Mouse (Mus musculus) midbrain, postnatal 0 days (tissue): ENCODE measurements around the gene Ddx5. TPM values are rescaled to one million over a fixed set of nuclear protein-coding genes. Genes with fewer than 3 reads are reported as not detected.

Source experiments
- ATAC-seq: fragments of 200-750 bp; cut with Nextera tagmentation; 2 replicates; pipeline ENCODE4 v1.8.0; 2017; ENCODE audit warnings: moderate number of reproducible peaks, mild to moderate bottlenecking, moderate TSS enrichment, moderate library complexity; ENCODE audit not compliant: low FRiP score
- DNase-seq: peaks from one replicate; pipeline ENCODE4 v3.0.0-alpha.2; 2015; ENCODE audit warnings: low spot score
- H3K27ac ChIP-seq: fragments of 300-500 bp; sonication (generic); 2 replicates; pipeline ENCODE4 v1.5.1; 2014; ENCODE audit warnings: low read depth, mild to moderate bottlenecking, low read length, mixed read lengths
- H3K27me3 ChIP-seq: fragments of 300-500 bp; sonication (generic); 2 replicates; pipeline ENCODE4 v1.6.1; 2014; ENCODE audit warnings: low read length, control low read depth, mixed read lengths; ENCODE audit not compliant: insufficient read depth
- H3K36me3 ChIP-seq: fragments of 300-500 bp; sonication (generic); 2 replicates; pipeline ENCODE4 v1.6.1; 2014; ENCODE audit warnings: low read length, control low read depth, mixed read lengths; ENCODE audit not compliant: insufficient read depth
- H3K4me1 ChIP-seq: fragments of 300-500 bp; sonication (generic); 2 replicates; pipeline ENCODE4 v1.6.1; 2014; ENCODE audit warnings: mild to moderate bottlenecking, control low read depth, antibody characterized with exemption, low read length, mixed read lengths; ENCODE audit not compliant: insufficient read depth
- H3K4me2 ChIP-seq: fragments of 300-500 bp; sonication (generic); 2 replicates; pipeline ENCODE4 v1.6.1; 2014; ENCODE audit warnings: low read depth, mild to moderate bottlenecking, low read length, mixed read lengths; ENCODE audit not compliant: poor library complexity, severe bottlenecking
- H3K4me3 ChIP-seq: fragments of 300-500 bp; sonication (generic); 2 replicates; pipeline ENCODE4 v1.5.1; 2014; ENCODE audit warnings: low read depth, mild to moderate bottlenecking, low read length, moderate library complexity
- H3K9ac ChIP-seq: fragments of 300-500 bp; sonication (generic); replicated peaks from 2 replicates; pipeline ENCODE4 v1.6.1; 2014; ENCODE audit warnings: mild to moderate bottlenecking, low read length, moderate library complexity, mixed read lengths; ENCODE audit not compliant: poor library complexity, severe bottlenecking
- H3K9me3 ChIP-seq: fragments of 300-500 bp; sonication (generic); 2 replicates; pipeline ENCODE4 v1.6.1; 2016; ENCODE audit warnings: low read length, control low read depth
- CTCF ChIP-seq: IDR thresholded peaks from 2 replicates; pipeline ENCODE4 v1.5.1; 2016; ENCODE audit warnings: antibody characterized with exemption, mild to moderate bottlenecking
- WGBS: fragments of 180-500 bp; shearing (Covaris S2); extraction: QIAGEN DNeasy Blood & Tissue Kit; methylation state at CpG from one replicate; pipeline ENCODE4 v1.1.7; 2014; 5-methylcytosine and 5-hydroxymethylcytosine counted together
- polyA plus RNA-seq: library from polyadenylated mRNA; unstranded; fragments of >200 nt; fragmentation: Nextera tagmentation; extraction: Ambion mirVana; gene quantifications from 2 replicates; pipeline ENCODE4 v1.2.1, GENCODE M21; 2015
- total RNA-seq: library from RNA; depleted of rRNA; stranded (reverse); fragments of >200 nt; gene quantifications from 2 replicates; pipeline ENCODE4 v1.2.3, GENCODE M21; 2014

Ddx5 gene
- total and polyA plus RNA-seq, 2 experiments from 2014 or later: 301 to 408 TPM

DNA sequence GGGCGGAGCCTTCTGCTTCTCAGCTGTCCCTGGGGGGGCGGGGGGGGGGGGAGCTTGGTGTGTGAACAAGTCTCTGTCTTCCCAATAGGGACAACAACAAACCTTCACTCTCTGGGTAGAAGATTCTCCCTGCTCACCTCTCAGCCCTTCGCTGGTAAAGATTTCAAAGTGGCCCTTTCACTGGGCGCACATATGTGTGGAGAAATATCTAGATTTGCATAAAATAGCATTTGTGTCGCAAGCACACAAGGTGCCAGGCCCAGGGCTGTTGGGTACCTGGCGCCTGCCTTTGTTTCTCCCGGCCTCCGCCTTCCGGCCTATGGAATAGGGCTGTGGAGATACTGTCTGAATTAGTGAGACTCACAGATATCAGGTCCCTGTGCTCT, 26.2 kb downstream of the Ddx5 start:
- H3K36me3 ChIP-seq: peaks cover 6% of the 10 kb centered on the region
- no peaks in the 10 kb centered on the region for H3K27me3 ChIP-seq

DNA sequence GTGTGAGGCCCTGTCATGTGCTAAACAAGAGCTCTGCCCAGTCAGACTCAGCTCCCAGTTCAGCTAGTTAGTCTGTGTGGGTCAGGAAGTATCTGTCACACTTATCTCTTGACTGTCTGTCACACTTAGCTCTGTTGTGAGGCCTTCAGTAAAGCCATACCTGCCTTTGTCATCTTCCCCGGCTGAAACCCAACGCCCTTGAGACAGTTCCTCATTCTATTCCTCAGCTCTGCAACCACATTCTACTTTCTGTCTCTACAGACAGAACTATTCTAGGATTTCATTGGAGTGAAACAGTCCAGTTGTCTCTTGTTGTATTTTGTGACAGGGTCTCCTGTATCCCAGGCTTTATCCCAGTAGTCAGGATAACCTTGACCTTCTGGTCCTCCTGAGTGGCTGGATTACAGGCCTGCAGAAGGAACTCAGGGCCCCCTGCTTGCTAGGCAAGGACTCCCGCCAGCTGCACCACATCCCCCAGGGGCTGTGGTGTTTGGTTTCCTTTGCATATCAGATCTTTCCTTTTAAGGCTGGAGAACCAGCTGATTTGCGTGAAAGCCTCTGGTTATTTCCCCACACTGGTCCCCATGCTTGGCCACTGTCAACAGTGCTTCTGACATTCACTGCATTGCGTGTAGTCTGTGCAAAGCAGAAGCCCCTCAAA, 26.7 kb downstream of the Ddx5 start:
- Histone ChIP-seq H3K9me3 (no peaks in the 10 kb centered on the region), H3K4me2 (no peak overlapping the region), H3K36me3 (peaks cover 5% of the 10 kb centered on the region; the same call in 1 of the 2 replicates), H3K27me3 (no peaks in the 10 kb centered on the region), H3K4me1 (no peaks in the 10 kb centered on the region), H3K27ac (no peak overlapping the region), H3K4me3 (no peak overlapping the region), H3K9ac (no peak overlapping the region)
- no peak for TF ChIP-seq CTCF
- ATAC-seq (no peak), DNase-seq (no peak)
- 49% methylated on average over 5 of the region's 5 CpGs for WGBS

More for the DNA sequence above, 26.2 kb downstream of the Ddx5 start:
- H3K9me3 ChIP-seq: no peaks in the 10 kb centered on the region
- DNase-seq: no peak
- H3K4me3 ChIP-seq: no peak overlapping the region
- H3K4me2 ChIP-seq: no peak overlapping the region
- WGBS: 75% methylated on average over 9 of the region's 9 CpGs
- no peak overlapping the region for H3K27ac ChIP-seq
- no peak for TF ChIP-seq CTCF
- H3K4me1 ChIP-seq: no peaks in the 10 kb centered on the region
- no peak for ATAC-seq
- no peak overlapping the region for H3K9ac ChIP-seq

DNA sequence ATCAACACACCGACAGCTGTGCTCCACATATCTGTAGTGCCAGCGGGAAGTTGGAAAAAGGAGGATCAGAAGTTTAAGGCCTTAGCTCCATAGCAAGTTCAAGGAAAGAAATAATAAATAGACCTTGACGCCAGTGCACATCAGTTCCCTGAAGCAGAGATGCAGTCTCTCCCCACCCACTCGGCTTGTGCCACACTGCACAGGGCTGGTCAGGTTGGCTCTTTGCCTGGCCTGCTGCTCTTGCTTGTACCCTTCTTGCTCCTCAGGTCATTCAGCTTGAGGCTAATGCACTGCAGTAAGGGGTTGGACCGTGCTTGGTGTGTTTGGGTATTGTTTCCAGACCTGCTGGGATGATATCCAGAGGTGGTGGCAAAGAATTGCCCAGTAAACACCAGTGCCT, 28.5 kb downstream of the Ddx5 start:
- WGBS: 91% methylated on average over 5 of the region's 5 CpGs
- Histone ChIP-seq H3K9ac (no peak overlapping the region), H3K9me3 (no peaks in the 10 kb centered on the region), H3K36me3 (peaks cover 2% of the 10 kb centered on the region; the same call in 1 of the 2 replicates), H3K4me3 (no peak overlapping the region), H3K27ac (no peak overlapping the region), H3K27me3 (no peaks in the 10 kb centered on the region), H3K4me1 (no peaks in the 10 kb centered on the region), H3K4me2 (no peak overlapping the region)
- no peak for ATAC-seq
- no peak for DNase-seq
- TF ChIP-seq CTCF: no peak

DNA sequence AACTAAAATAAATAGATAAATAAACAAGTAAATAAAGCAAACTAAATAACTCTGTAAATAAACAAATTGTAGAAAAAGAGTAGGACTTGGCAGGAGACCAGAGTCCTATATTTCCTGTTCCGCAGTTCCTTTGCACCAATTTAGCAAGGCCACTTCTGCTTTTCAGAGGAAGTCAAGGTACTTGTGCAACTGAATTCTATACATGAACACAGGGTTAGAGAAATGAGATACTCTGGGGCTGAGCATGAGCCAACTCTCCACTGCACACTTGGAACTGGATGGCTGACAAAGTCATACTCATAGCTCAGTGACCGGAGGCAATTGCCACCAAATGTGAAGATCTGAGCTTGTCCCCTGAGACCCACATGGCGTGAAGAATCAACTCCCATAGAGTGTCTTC, 30.0 kb downstream of the Ddx5 start:
- H3K4me1 ChIP-seq: no peaks in the 10 kb centered on the region
- H3K36me3 ChIP-seq: no peaks in the 10 kb centered on the region
- WGBS: 93% methylated on average over 3 of the region's 3 CpGs
- ATAC-seq: no peak
- H3K27ac ChIP-seq: no peak overlapping the region
- no peaks in the 10 kb centered on the region for H3K27me3 ChIP-seq
- H3K4me2 ChIP-seq: no peak overlapping the region
- H3K9me3 ChIP-seq: no peaks in the 10 kb centered on the region
- H3K4me3 ChIP-seq: no peak overlapping the region
- no peak for DNase-seq
- no peak for TF ChIP-seq CTCF
- H3K9ac ChIP-seq: no peak overlapping the region

DNA sequence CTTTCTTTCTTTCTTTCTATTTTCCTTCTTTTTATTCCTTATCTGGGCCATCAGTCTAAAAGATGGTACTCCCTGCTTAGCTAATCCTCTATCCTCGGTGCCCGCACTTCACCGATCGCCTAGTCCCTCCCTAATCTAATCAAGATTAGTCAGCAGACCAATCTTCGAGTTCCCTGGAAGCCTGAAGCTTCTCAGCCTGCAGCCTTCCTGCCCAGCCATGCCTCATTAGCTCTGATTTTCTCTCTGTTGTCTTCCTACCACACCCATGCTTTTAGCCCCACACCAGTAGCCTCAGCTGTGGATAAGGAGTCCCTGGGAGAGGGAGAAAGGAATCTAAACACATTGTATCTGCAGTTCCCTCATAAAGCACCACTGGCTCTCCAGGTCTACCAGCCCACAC, 33.4 kb downstream of the Ddx5 start:
- DNase-seq: no peak
- Histone ChIP-seq H3K9me3 (no peaks in the 10 kb centered on the region), H3K4me1 (no peaks in the 10 kb centered on the region), H3K4me2 (no peak overlapping the region), H3K4me3 (no peak overlapping the region), H3K9ac (no peak overlapping the region), H3K27me3 (no peaks in the 10 kb centered on the region), H3K27ac (no peak overlapping the region), H3K36me3 (no peaks in the 10 kb centered on the region)
- no peak for ATAC-seq
- 19% methylated on average over 5 of the region's 5 CpGs for WGBS
- TF ChIP-seq CTCF: no peak

DNA sequence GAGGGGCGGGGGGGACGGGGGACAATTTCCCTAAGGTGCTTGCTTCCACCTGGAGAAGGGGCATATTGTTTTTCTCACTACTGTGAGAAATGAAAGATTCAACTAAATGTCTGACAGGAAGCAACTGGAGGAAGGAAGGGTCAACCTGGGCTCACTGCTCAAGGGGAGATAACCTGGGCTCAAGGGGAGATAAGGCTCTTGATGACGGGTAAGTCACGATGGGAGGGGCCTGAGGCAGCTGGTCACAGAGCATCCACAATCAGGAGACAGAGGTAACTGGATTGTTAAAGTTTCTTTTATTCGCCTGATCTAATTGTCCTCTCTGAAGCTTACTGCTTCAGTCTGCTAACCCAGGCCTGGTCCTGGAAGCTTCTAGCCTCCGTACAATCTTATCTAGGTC, 35.7 kb downstream of the Ddx5 start:
- Histone ChIP-seq H3K36me3 (no peaks in the 10 kb centered on the region), H3K4me2 (no peak overlapping the region), H3K9me3 (no peaks in the 10 kb centered on the region), H3K9ac (no peak overlapping the region), H3K4me3 (no peak overlapping the region), H3K4me1 (no peaks in the 10 kb centered on the region), H3K27ac (no peak overlapping the region), H3K27me3 (no peaks in the 10 kb centered on the region)
- no peak for DNase-seq
- WGBS: 87% methylated on average over 6 of the region's 6 CpGs
- no peak for ATAC-seq
- TF ChIP-seq CTCF: no peak
